Mouse (Mus musculus): ENCODE data around the gene Nae1. TPM values are rescaled to one million over a fixed set of nuclear protein-coding genes. Genes with fewer than 3 reads are reported as not detected.

The Nae1 gene
- 83.2 TPM for polyA plus RNA-seq (2017; shearing (Covaris generic))

GRCm38 (mm10) chr8:104533971-104534778 is at the start of gene Nae1, which contains the start of gene Car7:
Nae1 (minus strand) TSS chr8:104534637.
Car7 (plus strand) TSS chr8:104534689.

GRCm38 (mm10) chr8:104509061-104510006 is 25.1 kb downstream of the Nae1 start, which contains the start of gene Terb1:
Terb1 (minus strand) TSS chr8:104509910.

Other genes with a start within 250 kb of the Nae1 start
- not detected for gene Cmtm2a, start 241.5 kb downstream of the Nae1 start, polyA plus RNA-seq (2017; shearing (Covaris generic))
- gene Gm45711, start 224.6 kb downstream of the Nae1 start, polyA plus RNA-seq (2017; shearing (Covaris generic)): not detected
- not detected for gene Cmtm1, start 224.5 kb downstream of the Nae1 start, polyA plus RNA-seq (2017; shearing (Covaris generic))
- not detected for gene Gm11020, start 213.1 kb downstream of the Nae1 start, polyA plus RNA-seq (2017; shearing (Covaris generic))
- not detected for gene Cmtm2b, start 212.4 kb downstream of the Nae1 start, polyA plus RNA-seq (2017; shearing (Covaris generic))
- 9.0 TPM for gene Cmtm3, start 195.2 kb downstream of the Nae1 start, polyA plus RNA-seq (2017; shearing (Covaris generic))
- gene Cmtm4, start 138.8 kb downstream of the Nae1 start, polyA plus RNA-seq (2017; shearing (Covaris generic)): 0.71 TPM
- 64.1 TPM for gene Dync1li2, start 91.6 kb downstream of the Nae1 start, polyA plus RNA-seq (2017; shearing (Covaris generic))
- not detected for gene Terb1, start 24.7 kb downstream of the Nae1 start, polyA plus RNA-seq (2017; shearing (Covaris generic))
- gene Car7, start 52 bp upstream of the Nae1 start, polyA plus RNA-seq (2017; shearing (Covaris generic)): 3.1 TPM
- gene Pdp2, start 56.8 kb upstream of the Nae1 start, polyA plus RNA-seq (2017; shearing (Covaris generic)): 4.7 TPM
- not detected for gene Cdh16, start 89.8 kb upstream of the Nae1 start, polyA plus RNA-seq (2017; shearing (Covaris generic))
- gene Rrad, start 96.7 kb upstream of the Nae1 start, polyA plus RNA-seq (2017; shearing (Covaris generic)): 189 TPM
- 125 TPM for gene Ciao2b, start 107.3 kb upstream of the Nae1 start, polyA plus RNA-seq (2017; shearing (Covaris generic))
- gene Ces2a, start 199.4 kb upstream of the Nae1 start, polyA plus RNA-seq (2017; shearing (Covaris generic)): not detected